Mouse (Mus musculus) CH12.LX (cell line): ENCODE measurements around the gene Smim26. TPM values are rescaled to one million over a fixed set of nuclear protein-coding genes. Genes with fewer than 3 reads are reported as not detected.
A peak's percentile ranks its signal among the peaks of the same experiment; 100 is the strongest.

Source experiments
- DNase-seq: peaks from one replicate; pipeline ENCODE4 v3.0.0-alpha.2; 2013; ENCODE audit errors: extremely low read depth
- H3K27ac ChIP-seq: 2 replicates; pipeline ENCODE4 v1.5.1; 2012; ENCODE audit warnings: low read depth, mild to moderate bottlenecking, control low read depth, moderate library complexity; ENCODE audit not compliant: insufficient read depth
- H3K27me3 ChIP-seq: replicated peaks from 2 replicates; pipeline ENCODE3; 2012; ENCODE audit warnings: inconsistent platforms
- H3K36me3 ChIP-seq, 2 experiments: replicated peaks in 1 of 2; 2 replicates each; pipeline versions ENCODE3 to v1.6.1; 2012; ENCODE audit warnings: inconsistent platforms in 1 of 2, low read length in 1 of 2, mild to moderate bottlenecking in 1 of 2, mixed read lengths in 1 of 2, moderate library complexity in 1 of 2; ENCODE audit not compliant: control insufficient read depth in 1 of 2, insufficient read depth in 1 of 2
- H3K4me1 ChIP-seq, 2 experiments: 2 replicates each; pipeline ENCODE4 v1.6.1; 2012; ENCODE audit warnings: inconsistent platforms in 1 of 2, moderate library complexity in 1 of 2; ENCODE audit not compliant: insufficient read depth in 2 of 2, control insufficient read depth in 1 of 2
- H3K4me2 ChIP-seq: 2 replicates; pipeline ENCODE4 v1.6.1; 2012; ENCODE audit warnings: low read depth, mild to moderate bottlenecking, control low read depth; ENCODE audit not compliant: poor library complexity, insufficient read depth, severe bottlenecking
- H3K4me3 ChIP-seq, 3 experiments: fragments of 150-350 bp in 1 of 3; sonication (generic) in 1 of 3; replicated peaks in 1 of 3; 2 replicates each; pipeline versions ENCODE3 to v1.5.1; 2011 to 2012; ENCODE audit warnings: low read depth in 2 of 3, low read length in 2 of 3, mild to moderate bottlenecking in 2 of 3, moderate library complexity in 2 of 3, control low read depth in 1 of 3, improper control_type of control experiment in 1 of 3, inconsistent platforms in 1 of 3, mixed read lengths in 1 of 3; ENCODE audit not compliant: poor library complexity in 1 of 3
- H3K79me2 ChIP-seq: replicated peaks from 2 replicates; pipeline ENCODE4 v1.6.1; 2012; ENCODE audit warnings: mild to moderate bottlenecking, moderate library complexity; ENCODE audit not compliant: control insufficient read depth, poor library complexity, insufficient read depth, severe bottlenecking; ENCODE audit errors: extremely low read depth
- H3K9ac ChIP-seq: 2 replicates; pipeline ENCODE4 v1.6.1; 2012; ENCODE audit warnings: low read depth, mild to moderate bottlenecking, control low read depth, moderate library complexity; ENCODE audit not compliant: insufficient read depth
- H3K9me3 ChIP-seq: replicated peaks from 2 replicates; pipeline ENCODE3; 2012; ENCODE audit warnings: low read length, inconsistent platforms, mixed read lengths
- BHLHE40 ChIP-seq: IDR thresholded peaks from 2 replicates; pipeline ENCODE4 v1.6.1; 2011; ENCODE audit warnings: mild to moderate bottlenecking, low read depth, low read length, improper control_type of control experiment
- CHD1 ChIP-seq: IDR thresholded peaks from 2 replicates; pipeline ENCODE4 v1.6.1; 2012; ENCODE audit warnings: low read depth, low read length, improper control_type of control experiment, inconsistent platforms
- CHD2 ChIP-seq: IDR thresholded peaks from 2 replicates; pipeline ENCODE4 v1.6.1; 2011; ENCODE audit warnings: low read length, improper control_type of control experiment
- CTCF ChIP-seq, 2 experiments: IDR thresholded peaks in 1 of 2; conservative IDR thresholded peaks in 1 of 2; 2 replicates each; pipeline ENCODE4 v1.5.1; 2011 to 2012; ENCODE audit warnings: low read depth in 2 of 2, low read length in 2 of 2, improper control_type of control experiment in 1 of 2, inconsistent platforms in 1 of 2, mild to moderate bottlenecking in 1 of 2, moderate library complexity in 1 of 2
- E2F4 ChIP-seq: IDR thresholded peaks from 2 replicates; pipeline ENCODE4 v1.6.1; 2011; ENCODE audit warnings: low read depth, low read length, improper control_type of control experiment; ENCODE audit not compliant: insufficient replicate concordance
- ELF1 ChIP-seq: IDR thresholded peaks from 2 replicates; pipeline ENCODE4 v1.6.1; 2014; ENCODE audit warnings: low read depth, mild to moderate bottlenecking, inconsistent platforms, low read length, improper control_type of control experiment
- EP300 ChIP-seq: IDR thresholded peaks from 2 replicates; pipeline ENCODE4 v1.6.1; 2011; ENCODE audit warnings: low read length, improper control_type of control experiment
- ETS1 ChIP-seq: conservative IDR thresholded peaks from 2 replicates; pipeline ENCODE4 v1.6.1; 2012; ENCODE audit warnings: low read depth, mild to moderate bottlenecking, inconsistent platforms, low read length, improper control_type of control experiment, moderate library complexity
- GABPA ChIP-seq: IDR thresholded peaks from 2 replicates; pipeline ENCODE4 v1.6.1; 2012; ENCODE audit warnings: low read depth, low read length, improper control_type of control experiment, inconsistent platforms; ENCODE audit not compliant: insufficient replicate concordance
- HCFC1 ChIP-seq: IDR thresholded peaks from 2 replicates; pipeline ENCODE4 v1.6.1; 2012; ENCODE audit warnings: low read depth, mild to moderate bottlenecking, inconsistent platforms, low read length, improper control_type of control experiment
- IRF4 ChIP-seq: IDR thresholded peaks from 2 replicates; pipeline ENCODE4 v1.6.1; 2014; ENCODE audit warnings: low read depth, mild to moderate bottlenecking, inconsistent platforms, low read length, improper control_type of control experiment
- JUND ChIP-seq: conservative IDR thresholded peaks from 2 replicates; pipeline ENCODE4 v1.6.1; 2011; ENCODE audit warnings: low read depth, low read length, improper control_type of control experiment
- KAT2A ChIP-seq: IDR thresholded peaks from 2 replicates; pipeline ENCODE4 v1.6.1; 2012; ENCODE audit warnings: low read length, improper control_type of control experiment, inconsistent platforms; ENCODE audit not compliant: insufficient replicate concordance
- MAFK ChIP-seq: IDR thresholded peaks from 2 replicates; pipeline ENCODE4 v1.6.1; 2011; ENCODE audit warnings: low read length, improper control_type of control experiment; ENCODE audit not compliant: insufficient replicate concordance
- MAX ChIP-seq: IDR thresholded peaks from 2 replicates; pipeline ENCODE4 v1.6.1; 2011; ENCODE audit warnings: low read length, improper control_type of control experiment
- MAZ ChIP-seq: IDR thresholded peaks from 2 replicates; pipeline ENCODE4 v1.6.1; 2012; ENCODE audit warnings: low read depth, mild to moderate bottlenecking, inconsistent platforms, low read length, improper control_type of control experiment, moderate library complexity
- MEF2A ChIP-seq: IDR thresholded peaks from 2 replicates; pipeline ENCODE4 v1.6.1; 2014; ENCODE audit warnings: low read depth, mild to moderate bottlenecking, inconsistent platforms, low read length, improper control_type of control experiment, borderline replicate concordance
- MXI1 ChIP-seq: IDR thresholded peaks from 2 replicates; pipeline ENCODE4 v1.6.1; 2011; ENCODE audit warnings: mild to moderate bottlenecking, low read depth, low read length, improper control_type of control experiment
- NRF1 ChIP-seq: IDR thresholded peaks from 2 replicates; pipeline ENCODE4 v1.6.1; 2014; ENCODE audit warnings: low read depth, mild to moderate bottlenecking, inconsistent platforms, low read length, improper control_type of control experiment, moderate library complexity
- PAX5 ChIP-seq: IDR thresholded peaks from 2 replicates; pipeline ENCODE4 v1.6.1; 2012; ENCODE audit warnings: low read length, inconsistent platforms, mixed read lengths
- POLR2A ChIP-seq: IDR thresholded peaks from 2 replicates; pipeline ENCODE4 v1.6.1; 2011; ENCODE audit warnings: low read depth, mild to moderate bottlenecking, improper control_type of control experiment, low read length
- RAD21 ChIP-seq: IDR thresholded peaks from 2 replicates; pipeline ENCODE4 v1.6.1; 2011; ENCODE audit warnings: low read depth, mild to moderate bottlenecking, low read length, improper control_type of control experiment, moderate library complexity
- RCOR1 ChIP-seq: conservative IDR thresholded peaks from 2 replicates; pipeline ENCODE4 v1.6.1; 2012; ENCODE audit warnings: low read depth, mild to moderate bottlenecking, inconsistent platforms, low read length, improper control_type of control experiment
- TBP ChIP-seq: conservative IDR thresholded peaks from 2 replicates; pipeline ENCODE4 v1.6.1; 2011; ENCODE audit warnings: low read depth, low read length, improper control_type of control experiment
- UBTF ChIP-seq: IDR thresholded peaks from 2 replicates; pipeline ENCODE4 v1.6.1; 2012; ENCODE audit warnings: low read depth, mild to moderate bottlenecking, inconsistent platforms, low read length, improper control_type of control experiment, moderate library complexity
- USF1 ChIP-seq: IDR thresholded peaks from 2 replicates; pipeline ENCODE4 v1.6.1; 2014; ENCODE audit warnings: low read depth, mild to moderate bottlenecking, inconsistent platforms, low read length, improper control_type of control experiment
- ZKSCAN1 ChIP-seq: IDR thresholded peaks from 2 replicates; pipeline ENCODE4 v1.6.1; 2012; ENCODE audit warnings: low read depth, inconsistent platforms, low read length, improper control_type of control experiment, borderline replicate concordance
- ZNF384 ChIP-seq: IDR thresholded peaks from 2 replicates; pipeline ENCODE4 v1.6.1; 2012; ENCODE audit warnings: low read depth, low read length, improper control_type of control experiment, inconsistent platforms
- dilution Hi-C: fragments of 300-500 bp; cut with MboI; formaldehyde crosslinking; loops from 2 replicates; pipeline ENCODE4 v1.14.3; 2020; ENCODE audit warnings: low sequenced_read_pairs; ENCODE audit not compliant: extremely low pct_unique_long_range_greater_than_20kb, extremely low pct_ligation_motif_present
- in situ Hi-C: fragments of 300-500 bp; cut with MboI; formaldehyde crosslinking; loops from 3 replicates; pipeline ENCODE4 v1.14.3; 2019; ENCODE audit warnings: low sequenced_read_pairs, low pct_ligation_motif_present, low pct_unique_long_range_greater_than_20kb, mixed read lengths
- polyA plus RNA-seq: library from polyadenylated mRNA; unstranded; fragments of >175 nt; gene quantifications from 2 replicates; pipeline ENCODE4 v1.2.1, GENCODE M21; 2012; ENCODE audit warnings: low read depth; ENCODE audit not compliant: insufficient read length
- total RNA-seq, 2 experiments: library from RNA; depleted of rRNA; stranded (reverse); fragments of 300-350 nt in 1 of 2; fragments of >200 nt in 1 of 2; gene quantifications; 2 replicates each; pipeline ENCODE4 v1.2.3; 2012 to 2014

Smim26 gene
- total and polyA plus RNA-seq, 3 experiments, result 34.7 to 59.7 (median 35.0) TPM

DNA sequence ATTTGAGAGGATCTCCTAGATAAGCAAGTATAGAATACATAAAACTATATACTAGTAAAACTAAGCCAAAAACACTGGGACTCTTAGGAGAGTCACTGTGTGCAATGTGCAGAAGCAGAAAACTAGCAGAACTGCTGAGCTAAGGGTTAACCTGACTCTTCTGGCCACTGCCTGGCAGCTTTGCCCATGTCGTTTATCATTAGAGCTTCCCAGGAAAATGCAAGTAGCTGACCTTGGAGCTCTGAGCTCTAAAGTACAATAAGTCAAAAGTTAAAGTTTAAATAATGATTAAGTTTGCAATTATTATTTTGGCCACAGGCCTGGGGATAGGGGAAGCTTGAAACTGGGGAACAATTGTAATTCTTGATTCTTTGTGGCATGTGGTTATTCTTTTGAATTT lies 48.4 kb upstream of the Smim26 start:
- Histone ChIP-seq H3K36me3 (peaks cover 0 to 10% of the 10 kb centered on the region in 2 experiments), H3K4me3 (no peak overlapping the region), H3K9ac (no peak overlapping the region), H3K79me2 (no peaks in the 10 kb centered on the region), H3K9me3 (no peaks in the 10 kb centered on the region), H3K27me3 (no peaks in the 10 kb centered on the region), H3K4me1 (peaks cover 7 to 12% of the 10 kb centered on the region in 2 experiments), H3K4me2 (no peak overlapping the region), H3K27ac (no peak overlapping the region)
- in situ Hi-C loops, result no loop called here
- dilution Hi-C loops, result no loop called here
- TF ChIP-seq MAZ, result no peak
- no peak for TF ChIP-seq CHD2
- no peak for TF ChIP-seq NRF1
- TF ChIP-seq GABPA, result no peak
- no peak for TF ChIP-seq CHD1
- no peak for TF ChIP-seq ELF1
- no peak for TF ChIP-seq PAX5
- TF ChIP-seq MAFK, result no peak
- no peak for TF ChIP-seq ZKSCAN1
- no peak for TF ChIP-seq KAT2A
- TF ChIP-seq UBTF, result no peak
- TF ChIP-seq BHLHE40, result no peak
- no peak for TF ChIP-seq USF1
- TF ChIP-seq TBP, result no peak
- TF ChIP-seq HCFC1, result no peak
- no peak for DNase-seq

DNA sequence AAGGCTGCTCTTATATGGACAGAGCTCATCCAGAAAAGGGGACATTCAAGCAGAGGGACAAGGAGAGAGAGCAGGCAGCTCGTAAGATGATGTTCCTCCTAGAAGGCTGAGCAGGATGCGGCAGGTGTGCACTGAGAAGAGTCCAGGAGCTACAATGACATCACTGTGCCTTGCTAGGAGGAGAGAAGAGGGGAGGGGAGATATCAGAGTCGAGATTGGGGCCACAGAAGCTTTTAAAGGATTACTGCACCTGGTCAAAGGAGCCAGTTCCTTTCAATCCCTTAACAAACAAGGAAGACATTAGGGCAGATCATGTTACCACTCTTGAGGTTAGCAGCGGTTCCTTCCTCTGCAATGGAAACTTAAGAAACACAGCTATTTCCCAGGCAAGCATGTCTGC lies 46.3 kb upstream of the Smim26 start:
- no peak overlapping the region for H3K27ac ChIP-seq
- H3K79me2 ChIP-seq, result no peaks in the 10 kb centered on the region
- DNase-seq, result no peak
- H3K27me3 ChIP-seq, result no peaks in the 10 kb centered on the region
- H3K4me3 ChIP-seq, result peak overlapping the region in 1 of 3 experiments; percentile 21
- H3K4me1 ChIP-seq, result peaks cover 7 to 12% of the 10 kb centered on the region in 2 experiments
- H3K9me3 ChIP-seq, result no peaks in the 10 kb centered on the region
- TF ChIP-seq MXI1 (no peak), JUND (no peak), ETS1 (no peak), BHLHE40 (no peak), MAFK (no peak), ZNF384 (no peak), RCOR1 (no peak), POLR2A (no peak), IRF4 (no peak), MEF2A (no peak), MAX (0 out of 2 replicates have a peak, but pooled peaks have one; percentile 32), UBTF (no peak), ELF1 (no peak), E2F4 (no peak), EP300 (peak; percentile 9; the same call in 1 of the 2 replicates), CTCF (conservative IDR thresholded peaks at IDR 0.05 in 1 of 2, IDR thresholded peaks at IDR 0.05 in 1 of 2; ENCODE audit: low read depth in 2 of 2, low read length in 2 of 2) (no peak), RAD21 (no peak)
- peak overlapping the region; percentile 55; the same call in 1 of the 2 replicates for H3K4me2 ChIP-seq
- H3K36me3 ChIP-seq, result peaks cover 0 to 3% of the 10 kb centered on the region in 2 experiments
- peak overlapping the region; percentile 25 for H3K9ac ChIP-seq
- dilution Hi-C loops, result no loop called here
- in situ Hi-C loops, result no loop called here
